Mouse (Mus musculus): ENCODE data around the gene Pgam2. TPM values are rescaled to one million over a fixed set of nuclear protein-coding genes. Genes with fewer than 3 reads are reported as not detected.
"Not testable (repeated sequence)": the region's sequence is repeated elsewhere in the genome, so short reads cannot be mapped to it uniquely, and the experiment has no call there.

The Pgam2 gene
- polyA plus RNA-seq, 1 experiment = 157 TPM

GRCm38 (mm10) chr11:5829327-5829726 lies 25.8 kb upstream of the Pgam2 start:
- no peaks in the 10 kb centered on the region for H3K36me3 ChIP-seq (ENCODE audit: control insufficient read depth, insufficient read depth, low read length)
- TF ChIP-seq POLR2A (IDR thresholded peaks at IDR 0.05; ENCODE audit: low read depth, low read length) (no peak), CTCF (conservative IDR thresholded peaks at IDR 0.05; ENCODE audit: insufficient read depth, insufficient read length, low read depth, low read length) (no peak)
- no peak overlapping the region for H3K4me3 ChIP-seq (ENCODE audit: insufficient read depth, low read depth, low read length)
- DNase-seq = no peak
- no peaks in the 10 kb centered on the region for H3K27me3 ChIP-seq (replicated peaks; ENCODE audit: control insufficient read depth, insufficient read depth, low read length)
- 75% methylated on average over 12 of the region's 12 CpGs for WGBS
- H3K4me1 ChIP-seq (ENCODE audit: control insufficient read depth, insufficient read depth, low read length) = no peaks in the 10 kb centered on the region
- no peak overlapping the region for H3K27ac ChIP-seq (ENCODE audit: insufficient read depth, low read depth, low read length)

GRCm38 (mm10) chr11:5828509-5829191 lies 25.1 kb upstream of the Pgam2 start:
- no peaks in the 10 kb centered on the region for H3K4me1 ChIP-seq (ENCODE audit: control insufficient read depth, insufficient read depth, low read length)
- no peaks in the 10 kb centered on the region for H3K27me3 ChIP-seq (replicated peaks; ENCODE audit: control insufficient read depth, insufficient read depth, low read length)
- no peak overlapping the region for H3K4me3 ChIP-seq (ENCODE audit: insufficient read depth, low read depth, low read length)
- H3K27ac ChIP-seq (ENCODE audit: insufficient read depth, low read depth, low read length) = no peak overlapping the region
- no peaks in the 10 kb centered on the region for H3K36me3 ChIP-seq (ENCODE audit: control insufficient read depth, insufficient read depth, low read length)
- DNase-seq = no peak
- WGBS = 88% methylated on average over 11 of the region's 11 CpGs
- TF ChIP-seq CTCF (conservative IDR thresholded peaks at IDR 0.05; ENCODE audit: insufficient read depth, insufficient read length, low read depth, low read length) (0 out of 2 replicates have a peak, but pooled peaks have one; percentile 2), POLR2A (IDR thresholded peaks at IDR 0.05; ENCODE audit: low read depth, low read length) (no peak)

DNA sequence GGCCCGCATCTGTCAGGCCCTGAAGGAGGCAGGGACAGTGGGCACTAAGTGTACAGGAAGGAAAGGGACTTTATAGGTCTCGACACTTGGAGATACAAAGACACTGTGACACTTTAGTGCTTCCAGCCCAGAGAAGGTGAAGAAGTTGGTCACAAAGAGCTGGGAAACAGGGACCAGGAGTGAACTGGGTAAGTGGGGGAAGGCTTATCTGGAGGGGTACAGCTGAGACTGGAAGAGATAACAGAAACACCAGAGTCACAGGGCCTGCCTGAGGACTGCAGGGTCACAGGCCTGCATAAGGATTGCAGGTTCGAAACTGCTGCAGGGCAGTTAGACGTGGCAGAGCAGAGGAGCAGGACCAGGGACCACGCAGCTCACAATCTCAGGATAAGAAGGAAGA lies 24.4 kb upstream of the Pgam2 start:
- TF ChIP-seq POLR2A (IDR thresholded peaks at IDR 0.05; ENCODE audit: low read depth, low read length) = no peak
- no peak for TF ChIP-seq CTCF (conservative IDR thresholded peaks at IDR 0.05; ENCODE audit: insufficient read depth, insufficient read length, low read depth, low read length)
- no peaks in the 10 kb centered on the region for H3K36me3 ChIP-seq (ENCODE audit: control insufficient read depth, insufficient read depth, low read length)
- no peaks in the 10 kb centered on the region for H3K27me3 ChIP-seq (replicated peaks; ENCODE audit: control insufficient read depth, insufficient read depth, low read length)

GRCm38 (mm10) chr11:5825432-5825831 lies 21.9 kb upstream of the Pgam2 start:
- Histone ChIP-seq H3K4me3 (ENCODE audit: insufficient read depth, low read depth, low read length) (no peak overlapping the region), H3K27me3 (replicated peaks; ENCODE audit: control insufficient read depth, insufficient read depth, low read length) (no peaks in the 10 kb centered on the region)

More for the DNA sequence above, 24.4 kb upstream of the Pgam2 start:
- Histone ChIP-seq H3K27ac (ENCODE audit: insufficient read depth, low read depth, low read length) (no peak overlapping the region), H3K4me3 (ENCODE audit: insufficient read depth, low read depth, low read length) (no peak overlapping the region), H3K4me1 (ENCODE audit: control insufficient read depth, insufficient read depth, low read length) (no peaks in the 10 kb centered on the region)
- 93% methylated on average over 5 of the region's 5 CpGs for WGBS
- DNase-seq = no peak

DNA sequence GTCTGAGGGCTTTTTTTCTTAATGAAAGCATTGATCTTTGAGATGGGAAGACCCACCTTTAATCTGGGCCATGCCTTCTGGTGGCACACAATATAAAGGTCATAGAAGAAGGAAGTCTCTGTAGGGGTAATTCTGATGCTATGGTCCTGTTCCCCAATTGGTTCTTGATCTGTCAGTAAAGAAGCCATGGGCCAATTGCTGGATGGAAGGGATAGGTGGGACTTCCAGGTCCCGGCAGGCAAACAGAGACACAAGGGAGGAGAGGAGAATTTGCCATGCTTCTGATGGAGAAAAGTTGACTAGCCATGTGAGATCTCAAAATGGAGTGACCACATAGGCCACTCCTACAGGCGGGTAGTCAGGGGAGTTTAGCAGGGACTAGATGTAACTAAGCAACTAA lies 15.7 kb upstream of the Pgam2 start:
- no peaks in the 10 kb centered on the region for H3K36me3 ChIP-seq (ENCODE audit: control insufficient read depth, insufficient read depth, low read length)
- WGBS = 73% methylated on average over 2 of the region's 2 CpGs
- no peak for DNase-seq
- TF ChIP-seq CTCF (conservative IDR thresholded peaks at IDR 0.05; ENCODE audit: insufficient read depth, insufficient read length, low read depth, low read length) (no peak), POLR2A (IDR thresholded peaks at IDR 0.05; ENCODE audit: low read depth, low read length) (no peak)
- H3K4me1 ChIP-seq (ENCODE audit: control insufficient read depth, insufficient read depth, low read length) = no peaks in the 10 kb centered on the region
- H3K27ac ChIP-seq (ENCODE audit: insufficient read depth, low read depth, low read length) = no peak overlapping the region
- H3K4me3 ChIP-seq (ENCODE audit: insufficient read depth, low read depth, low read length) = no peak overlapping the region
- no peaks in the 10 kb centered on the region for H3K27me3 ChIP-seq (replicated peaks; ENCODE audit: control insufficient read depth, insufficient read depth, low read length)

More at GRCm38 (mm10) chr11:5825432-5825831, 21.9 kb upstream of the Pgam2 start:
- Histone ChIP-seq H3K36me3 (ENCODE audit: control insufficient read depth, insufficient read depth, low read length) (no peaks in the 10 kb centered on the region), H3K4me1 (ENCODE audit: control insufficient read depth, insufficient read depth, low read length) (no peaks in the 10 kb centered on the region), H3K27ac (ENCODE audit: insufficient read depth, low read depth, low read length) (no peak overlapping the region)
- DNase-seq = no peak
- TF ChIP-seq CTCF (conservative IDR thresholded peaks at IDR 0.05; ENCODE audit: insufficient read depth, insufficient read length, low read depth, low read length) = no peak
- TF ChIP-seq POLR2A (IDR thresholded peaks at IDR 0.05; ENCODE audit: low read depth, low read length) = no peak

- Histone ChIP-seq H3K27me3 (replicated peaks; ENCODE audit: control insufficient read depth, insufficient read depth, low read length) (no peaks in the 10 kb centered on the region), H3K4me1 (ENCODE audit: control insufficient read depth, insufficient read depth, low read length) (no peaks in the 10 kb centered on the region), H3K27ac (ENCODE audit: insufficient read depth, low read depth, low read length) (no peak overlapping the region), H3K4me3 (ENCODE audit: insufficient read depth, low read depth, low read length) (no peak overlapping the region), H3K36me3 (ENCODE audit: control insufficient read depth, insufficient read depth, low read length) (no peaks in the 10 kb centered on the region)
- TF ChIP-seq POLR2A (IDR thresholded peaks at IDR 0.05; ENCODE audit: low read depth, low read length) (no peak), CTCF (conservative IDR thresholded peaks at IDR 0.05; ENCODE audit: insufficient read depth, insufficient read length, low read depth, low read length) (no peak)
- 79% methylated on average over 10 of the region's 10 CpGs for WGBS
- DNase-seq = no peak
Observed at GRCm38 (mm10) chr11:5813381-5813780, 9.8 kb upstream of the Pgam2 start.

- not testable (repeated sequence) for H3K36me3 ChIP-seq (ENCODE audit: control insufficient read depth, insufficient read depth, low read length); H3K4me3 ChIP-seq (ENCODE audit: insufficient read depth, low read depth, low read length); H3K27ac ChIP-seq (ENCODE audit: insufficient read depth, low read depth, low read length); DNase-seq; H3K4me1 ChIP-seq (ENCODE audit: control insufficient read depth, insufficient read depth, low read length); H3K27me3 ChIP-seq (replicated peaks; ENCODE audit: control insufficient read depth, insufficient read depth, low read length)
- WGBS = 81% methylated on average over 4 of the region's 4 CpGs
Observed at GRCm38 (mm10) chr11:5809487-5809886, 6.0 kb upstream of the Pgam2 start.

All from kidney, adult 2 months (tissue).